Mouse (Mus musculus) B cell, adult 62 days (primary cell): Measurements from ENCODE around the gene Cc2d1a. TPM values are rescaled to one million over a fixed set of nuclear protein-coding genes. Genes with fewer than 3 reads are reported as not detected.

ENCODE experiments used
- total RNA-seq: library from RNA; stranded (reverse); gene quantifications from 4 replicates; pipeline ENCODE4 v1.2.4, GENCODE M21; 2023

Gene Cc2d1a
- total RNA-seq = 26.2 to 35.4 TPM (median 28.7 TPM) in 4 replicates

GRCm38 (mm10) chr8:84147769-84148530 lies at the start of gene Cc2d1a, which contains the start of gene 4930432K21Rik:
Gene Cc2d1a (minus strand): TSS chr8:84147936.
Gene 4930432K21Rik (plus strand): TSS chr8:84148025.

DNA sequence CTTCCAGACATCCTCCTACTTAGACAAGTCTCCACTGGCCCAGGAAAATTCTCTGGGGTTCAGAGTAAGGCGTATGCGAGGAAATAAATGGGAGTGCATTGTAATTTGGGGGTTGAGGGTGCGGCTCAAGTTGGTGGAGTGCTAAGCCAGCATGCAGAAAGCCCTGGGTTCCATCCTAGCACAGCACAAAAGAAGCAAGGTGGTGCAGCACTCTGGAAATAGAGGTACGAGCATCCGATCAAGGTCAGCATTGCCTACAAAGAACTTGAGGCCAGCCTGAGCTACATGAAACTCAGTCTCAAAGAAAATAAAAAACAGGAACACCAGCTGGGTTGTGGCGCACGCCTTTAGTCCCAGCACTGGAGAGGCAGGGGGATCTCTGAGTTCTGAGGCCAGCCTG lies 37.4 kb upstream of the Cc2d1a start, which contains the start of gene Nanos3:
Nanos3 (minus strand) TSS at position 101 of the 400 bp plus-strand sequence.

DNA sequence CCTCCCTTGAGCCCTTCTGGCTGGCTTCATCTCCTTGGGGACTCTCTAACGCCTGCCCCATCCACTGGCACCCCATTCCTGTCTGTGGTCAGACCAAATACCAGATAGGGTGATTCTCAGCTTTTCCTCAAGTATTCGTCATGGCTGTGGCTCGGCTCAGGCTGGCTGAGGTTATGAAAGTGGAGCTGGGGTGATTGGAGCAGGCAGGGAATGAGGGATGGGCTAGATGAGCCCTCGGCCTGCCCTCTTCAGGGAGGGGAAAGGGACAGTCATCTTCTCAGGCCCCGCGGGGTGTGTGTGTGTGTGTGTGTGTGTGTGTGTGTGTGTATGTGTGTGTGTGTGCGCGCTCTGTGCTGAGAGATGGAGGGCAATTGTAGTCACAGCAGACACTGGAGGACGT lies 22.1 kb downstream of the Cc2d1a start, which contains the start of gene Podnl1:
Podnl1 (plus strand) TSS at position 334 of the 400 bp plus-strand sequence.

GRCm38 (mm10) chr8:84104697-84105609 lies 42.8 kb downstream of the Cc2d1a start, which contains the start of gene Dcaf15:
Gene Dcaf15 (minus strand): TSS chr8:84104768.

Other genes starting within 250 kb of the Cc2d1a start
- gene Adgrl1, start 247.8 kb downstream of the Cc2d1a start, total RNA-seq = 6.7 to 10.1 TPM (median 8.4 TPM) in 4 replicates
- 1.3 to 1.7 TPM (median 1.6 TPM) in 4 replicates for gene Gm10644, start 192.7 kb downstream of the Cc2d1a start, total RNA-seq
- 8.2 to 11.7 TPM (median 9.8 TPM) in 4 replicates for gene Asf1b, start 192.4 kb downstream of the Cc2d1a start, total RNA-seq
- 39.9 to 46.7 TPM (median 43.9 TPM) in 4 replicates for gene Prkaca, start 174.9 kb downstream of the Cc2d1a start, total RNA-seq
- gene Samd1, start 150.3 kb downstream of the Cc2d1a start, total RNA-seq = 43.8 to 51.9 TPM (median 45.4 TPM) in 4 replicates
- gene 1700067K01Rik, start 146.4 kb downstream of the Cc2d1a start, total RNA-seq = 1.4 to 1.5 TPM in 2 of 4 replicates, not detected in the others
- not detected in 4 replicates for gene 2210011C24Rik, start 135.8 kb downstream of the Cc2d1a start, total RNA-seq
- gene Palm3, start 126.5 kb downstream of the Cc2d1a start, total RNA-seq = not detected in 4 replicates
- 78.5 to 94.8 TPM (median 84.7 TPM) in 4 replicates for gene Il27ra, start 105.3 kb downstream of the Cc2d1a start, total RNA-seq
- gene Rln3, start 102.9 kb downstream of the Cc2d1a start, total RNA-seq = not detected in 4 replicates
- gene Gm10643, start 82.8 kb downstream of the Cc2d1a start, total RNA-seq = 5.6 to 8.3 TPM (median 7.3 TPM) in 4 replicates
- 99.2 to 107 TPM (median 104 TPM) in 4 replicates for gene Rfx1, start 81.1 kb downstream of the Cc2d1a start, total RNA-seq
- 48.7 to 58.3 TPM (median 52.6 TPM) in 4 replicates for gene Dcaf15, start 43.2 kb downstream of the Cc2d1a start, total RNA-seq
- 0.20 to 0.24 TPM in 2 of 4 replicates, not detected in the others for gene Podnl1, start 21.9 kb downstream of the Cc2d1a start, total RNA-seq
- 1.2 to 1.4 TPM (median 1.3 TPM) in 4 replicates for gene 4930432K21Rik, start 89 bp upstream of the Cc2d1a start, total RNA-seq
- not detected in 4 replicates for gene Nanos3, start 37.3 kb upstream of the Cc2d1a start, total RNA-seq
- 28.2 to 33.1 TPM (median 30.3 TPM) in 4 replicates for gene Zswim4, start 89.1 kb upstream of the Cc2d1a start, total RNA-seq
- 193 to 242 TPM (median 216 TPM) in 4 replicates for gene D8Ertd738e, start 101.8 kb upstream of the Cc2d1a start, total RNA-seq
- gene Mri1, start 109.4 kb upstream of the Cc2d1a start, total RNA-seq = 29.8 to 39.4 TPM (median 33.4 TPM) in 4 replicates
- gene Ccdc130, start 122.4 kb upstream of the Cc2d1a start, total RNA-seq = 18.4 to 24.7 TPM (median 21.0 TPM) in 4 replicates
- gene Cacna1a, start 240.5 kb upstream of the Cc2d1a start, total RNA-seq = 0.91 to 3.5 TPM (median 2.1 TPM) in 4 replicates